Mouse (Mus musculus) limb, embryonic 14.5 days (tissue): Measurements from ENCODE around the gene Klhl6. TPM values are rescaled to one million over a fixed set of nuclear protein-coding genes. Genes with fewer than 3 reads are reported as not detected.

ENCODE experiments used
- ATAC-seq: fragments of 200-750 bp; cut with Nextera tagmentation; 2 replicates; pipeline ENCODE4 v1.8.0; 2017; ENCODE audit warnings: low read depth, moderate number of reproducible peaks, moderate TSS enrichment; ENCODE audit not compliant: low FRiP score
- DNase-seq: peaks from one replicate; pipeline ENCODE4 v3.0.0-alpha.2; 2015; ENCODE audit warnings: low spot score
- H3K27ac ChIP-seq: fragments of 300-500 bp; sonication (generic); replicated peaks from 2 replicates; pipeline ENCODE4 v1.5.1; 2014; ENCODE audit warnings: low read depth, mild to moderate bottlenecking, low read length, moderate library complexity, mixed read lengths
- H3K27me3 ChIP-seq: fragments of 300-500 bp; sonication (generic); 2 replicates; pipeline ENCODE4 v1.6.1; 2014; ENCODE audit warnings: low read length, mixed read lengths; ENCODE audit not compliant: control insufficient read depth, insufficient read depth
- H3K36me3 ChIP-seq: fragments of 300-500 bp; sonication (generic); 2 replicates; pipeline ENCODE4 v1.6.1; 2014; ENCODE audit warnings: mild to moderate bottlenecking, low read length, moderate library complexity, mixed read lengths; ENCODE audit not compliant: control insufficient read depth, insufficient read depth
- H3K4me1 ChIP-seq: fragments of 300-500 bp; sonication (generic); 2 replicates; pipeline ENCODE4 v1.6.1; 2014; ENCODE audit warnings: antibody characterized with exemption, low read length, mixed read lengths; ENCODE audit not compliant: control insufficient read depth, insufficient read depth
- H3K4me2 ChIP-seq: fragments of 300-500 bp; sonication (generic); replicated peaks from 2 replicates; pipeline ENCODE4 v1.6.1; 2014; ENCODE audit warnings: low read depth, mild to moderate bottlenecking, low read length, moderate library complexity; ENCODE audit not compliant: severe bottlenecking
- H3K4me3 ChIP-seq: fragments of 300-500 bp; sonication (generic); replicated peaks from 2 replicates; pipeline ENCODE4 v1.5.1; 2014; ENCODE audit warnings: low read length
- H3K9ac ChIP-seq: fragments of 300-500 bp; sonication (generic); 2 replicates; pipeline ENCODE4 v1.6.1; 2014; ENCODE audit warnings: mild to moderate bottlenecking, low read depth, low read length, moderate library complexity; ENCODE audit not compliant: severe bottlenecking
- H3K9me3 ChIP-seq: fragments of 300-500 bp; sonication (generic); 2 replicates; pipeline ENCODE4 v1.6.1; 2016; ENCODE audit warnings: low read length; ENCODE audit not compliant: control insufficient read depth
- POLR2A ChIP-seq: fragments of 200-500 bp; IDR thresholded peaks from 2 replicates; pipeline ENCODE4 v1.8.0; 2012; ENCODE audit warnings: inconsistent platforms, mild to moderate bottlenecking, moderate library complexity, borderline replicate concordance; ENCODE audit not compliant: insufficient read depth, insufficient read length; ENCODE audit errors: extremely low read depth
- WGBS: fragments of 180-500 bp; shearing (Covaris S2); extraction: QIAGEN DNeasy Blood & Tissue Kit; methylation state at CpG from one replicate; pipeline ENCODE4 v1.1.7; 2014; 5-methylcytosine and 5-hydroxymethylcytosine counted together
- polyA plus RNA-seq, 2 experiments: library from polyadenylated mRNA; depleted of rRNA in 1 of 2; stranded (reverse) in 1 of 2; unstranded in 1 of 2; fragments of >200 nt; fragmentation: Nextera tagmentation in 1 of 2; extraction: Ambion mirVana in 1 of 2; gene quantifications; 2 replicates each; pipeline versions ENCODE4 v1.2.1 to v1.2.3; 2012 to 2014

The Klhl6 gene
- polyA plus RNA-seq, 2 experiments = 4.2 to 7.5 TPM

DNA sequence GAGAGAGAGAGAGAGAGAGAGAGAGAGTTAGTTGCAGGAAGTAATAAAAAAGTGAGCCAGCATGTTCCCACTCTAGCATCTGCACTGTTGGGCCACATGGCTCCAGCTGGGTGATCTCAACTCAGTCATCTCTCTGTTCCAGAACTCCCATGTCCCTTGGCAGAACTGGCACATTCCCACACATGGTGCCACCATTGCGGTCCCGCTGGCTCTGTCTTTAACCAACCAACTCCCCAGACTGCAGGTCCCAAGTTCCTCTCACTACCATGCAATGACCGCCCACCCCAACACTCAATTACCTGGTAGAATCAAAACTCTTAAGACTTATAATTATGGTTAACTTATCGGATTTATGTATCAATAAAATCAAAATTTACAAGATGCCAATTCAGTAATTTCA lies 14.2 kb downstream of the Klhl6 start:
- no peak overlapping the region for H3K27ac ChIP-seq
- no peaks in the 10 kb centered on the region for H3K27me3 ChIP-seq
- H3K4me2 ChIP-seq = no peak overlapping the region
- DNase-seq (no peak), ATAC-seq (no peak)
- H3K36me3 ChIP-seq = no peaks in the 10 kb centered on the region
- no peak overlapping the region for H3K4me3 ChIP-seq
- H3K9ac ChIP-seq = no peak overlapping the region
- TF ChIP-seq POLR2A = no peak
- H3K9me3 ChIP-seq = no peaks in the 10 kb centered on the region
- H3K4me1 ChIP-seq = no peaks in the 10 kb centered on the region
- WGBS = 88% methylated on average over 4 of the region's 4 CpGs

DNA sequence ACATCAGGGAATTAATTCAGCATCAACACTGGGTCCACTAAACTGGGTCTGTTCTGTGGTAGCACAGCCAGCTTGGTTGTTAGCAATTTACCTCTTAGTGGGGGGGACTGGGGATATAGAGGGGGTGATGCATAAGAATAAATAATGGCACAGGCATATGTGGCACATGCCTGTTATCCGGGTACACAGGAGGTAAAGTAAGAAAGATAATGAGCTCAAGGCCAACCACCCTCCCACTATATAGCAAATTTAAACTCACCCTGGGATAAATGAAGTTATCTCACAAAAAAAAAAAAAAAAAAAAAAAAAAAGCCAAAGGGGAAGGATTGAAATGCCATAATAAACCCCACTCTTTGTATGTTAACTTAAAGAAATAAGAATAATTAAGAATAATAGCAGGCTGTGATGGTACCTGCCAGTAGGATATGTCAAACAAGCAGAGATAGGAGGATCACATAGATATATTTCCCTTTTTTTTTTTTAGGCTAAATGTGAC lies 14.9 kb downstream of the Klhl6 start:
- Histone ChIP-seq H3K27me3 (no peaks in the 10 kb centered on the region), H3K4me1 (no peaks in the 10 kb centered on the region), H3K27ac (no peak overlapping the region), H3K4me2 (no peak overlapping the region), H3K36me3 (no peaks in the 10 kb centered on the region), H3K4me3 (no peak overlapping the region), H3K9ac (no peak overlapping the region), H3K9me3 (no peaks in the 10 kb centered on the region)
- no peak for DNase-seq
- no peak for ATAC-seq
- TF ChIP-seq POLR2A = no peak
- 82% methylated on average over 1 of the region's 1 CpGs for WGBS

- H3K27me3 ChIP-seq = no peaks in the 10 kb centered on the region
- H3K4me1 ChIP-seq = no peaks in the 10 kb centered on the region
- no peak overlapping the region for H3K9ac ChIP-seq
- no peak overlapping the region for H3K4me3 ChIP-seq
- no peaks in the 10 kb centered on the region for H3K36me3 ChIP-seq
- no peak overlapping the region for H3K27ac ChIP-seq
- H3K9me3 ChIP-seq = no peaks in the 10 kb centered on the region
- no peak overlapping the region for H3K4me2 ChIP-seq
- no peak for ATAC-seq
- no peak for DNase-seq
- no peak for TF ChIP-seq POLR2A
Measured at GRCm38 (mm10) chr16:19966976-19967375, 15.9 kb downstream of the Klhl6 start.

DNA sequence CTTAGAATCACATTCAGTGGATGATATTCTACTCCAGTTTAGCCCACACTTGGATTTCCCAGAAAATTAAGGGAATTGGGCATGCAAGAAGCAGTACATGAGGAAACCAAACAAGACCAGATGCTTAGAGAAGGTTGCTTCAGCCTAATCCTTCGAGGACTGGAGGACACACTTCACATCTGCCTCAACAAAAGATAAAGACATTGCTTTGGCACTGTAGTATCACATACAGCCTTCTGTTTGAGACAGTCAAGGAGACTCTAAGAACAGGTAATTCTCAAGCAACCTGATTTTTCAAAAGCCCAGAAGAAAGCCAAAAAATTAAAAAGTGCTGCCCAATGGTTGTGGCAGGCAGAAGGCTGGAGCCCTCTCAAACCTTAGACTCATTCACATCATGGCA lies 16.4 kb downstream of the Klhl6 start:
- H3K4me2 ChIP-seq = no peak overlapping the region
- WGBS = 71% methylated on average over 1 of the region's 1 CpGs

DNA sequence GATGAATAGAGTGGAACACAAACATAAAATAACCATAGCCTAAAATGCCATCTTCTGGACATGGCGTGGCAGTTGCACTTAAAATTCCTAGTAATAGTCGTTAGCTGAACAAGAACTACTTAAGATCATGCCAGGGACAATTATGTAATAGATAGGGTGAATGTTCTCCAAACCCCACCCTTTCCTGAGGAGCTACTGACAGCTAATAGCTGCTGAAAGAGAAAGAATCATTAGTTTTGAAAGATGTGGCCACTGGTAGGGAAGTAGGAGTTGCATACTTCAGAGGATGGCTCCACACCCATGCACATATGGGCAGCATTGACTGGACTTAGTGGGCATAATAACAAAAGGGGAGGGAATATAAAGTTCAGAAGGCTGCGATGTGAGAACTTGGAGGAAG lies 19.9 kb downstream of the Klhl6 start:
- Histone ChIP-seq H3K27ac (no peak overlapping the region), H3K4me2 (no peak overlapping the region), H3K9me3 (no peaks in the 10 kb centered on the region), H3K27me3 (no peaks in the 10 kb centered on the region), H3K4me3 (no peak overlapping the region), H3K9ac (no peak overlapping the region), H3K36me3 (no peaks in the 10 kb centered on the region), H3K4me1 (no peaks in the 10 kb centered on the region)
- DNase-seq = no peak
- no peak for TF ChIP-seq POLR2A
- ATAC-seq = no peak
- 83% methylated on average over 3 of the region's 3 CpGs for WGBS

More for the DNA sequence above, 16.4 kb downstream of the Klhl6 start:
- H3K4me3 ChIP-seq = no peak overlapping the region
- no peaks in the 10 kb centered on the region for H3K9me3 ChIP-seq
- H3K4me1 ChIP-seq = no peaks in the 10 kb centered on the region
- TF ChIP-seq POLR2A = no peak
- ATAC-seq (no peak), DNase-seq (no peak)
- no peak overlapping the region for H3K27ac ChIP-seq
- no peaks in the 10 kb centered on the region for H3K36me3 ChIP-seq
- no peaks in the 10 kb centered on the region for H3K27me3 ChIP-seq
- no peak overlapping the region for H3K9ac ChIP-seq

DNA sequence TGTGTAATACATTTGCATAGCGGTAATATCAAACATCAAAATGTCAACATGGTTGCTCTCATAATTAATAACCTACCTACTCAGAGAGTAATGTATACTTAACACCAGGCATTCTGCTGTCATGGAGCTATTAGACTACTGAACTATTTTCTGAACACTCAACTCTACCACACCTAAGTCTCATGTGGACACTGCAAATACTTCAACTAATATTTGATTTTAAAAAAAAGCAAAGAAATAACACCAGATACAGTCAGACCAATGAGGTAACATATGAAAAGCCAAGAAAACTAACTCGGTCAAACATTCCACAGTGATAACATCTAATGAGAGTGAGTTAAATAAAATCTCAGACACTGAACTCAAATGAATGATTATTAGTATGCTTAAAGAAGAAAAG lies 21.8 kb downstream of the Klhl6 start:
- no peaks in the 10 kb centered on the region for H3K9me3 ChIP-seq
- DNase-seq (no peak), ATAC-seq (no peak)
- H3K4me1 ChIP-seq = no peaks in the 10 kb centered on the region
- no peaks in the 10 kb centered on the region for H3K36me3 ChIP-seq
- TF ChIP-seq POLR2A = no peak
- no peak overlapping the region for H3K9ac ChIP-seq
- WGBS = 87% methylated on average over 2 of the region's 2 CpGs
- no peak overlapping the region for H3K4me2 ChIP-seq
- H3K27me3 ChIP-seq = no peaks in the 10 kb centered on the region
- no peak overlapping the region for H3K4me3 ChIP-seq
- H3K27ac ChIP-seq = no peak overlapping the region
